Mouse (Mus musculus): ENCODE measurements around the gene Ano6.

Gene Ano6

GRCm38 (mm10) chr15:95856684-95857595, 66.3 kb downstream of the Ano6 start:
- DNase-seq (ENCODE audit: low spot score) = no peak

- DNase-seq (ENCODE audit: low spot score) = no peak
Observed at GRCm38 (mm10) chr15:95858876-95859655, 68.4 kb downstream of the Ano6 start.

- no peak for DNase-seq (ENCODE audit: low spot score)
Observed at GRCm38 (mm10) chr15:95863865-95864660, 73.4 kb downstream of the Ano6 start.

- no peak for DNase-seq (ENCODE audit: low spot score)
Observed at GRCm38 (mm10) chr15:95865311-95866100, 74.9 kb downstream of the Ano6 start.

GRCm38 (mm10) chr15:95868172-95868571, 77.5 kb downstream of the Ano6 start:
- no peak for DNase-seq (ENCODE audit: low spot score)

GRCm38 (mm10) chr15:95869611-95870010, 79.0 kb downstream of the Ano6 start:
- no peak for DNase-seq (ENCODE audit: low spot score)

- no peak for DNase-seq (ENCODE audit: low spot score)
Observed at GRCm38 (mm10) chr15:95871631-95872030, 81.0 kb downstream of the Ano6 start.

- no peak for DNase-seq (ENCODE audit: low spot score)
Observed at GRCm38 (mm10) chr15:95872447-95872846, 81.8 kb downstream of the Ano6 start.

GRCm38 (mm10) chr15:95873276-95873675, 82.6 kb downstream of the Ano6 start:
- DNase-seq (ENCODE audit: low spot score) = no peak

GRCm38 (mm10) chr15:95874216-95874615, 83.6 kb downstream of the Ano6 start:
- no peak for DNase-seq (ENCODE audit: low spot score)

GRCm38 (mm10) chr15:95874726-95875125, 84.1 kb downstream of the Ano6 start:
- no peak for DNase-seq (ENCODE audit: low spot score)

- peak; percentile 21 for DNase-seq (ENCODE audit: low spot score)
Observed at GRCm38 (mm10) chr15:95875898-95876297, 85.3 kb downstream of the Ano6 start.

GRCm38 (mm10) chr15:95880616-95881151, 90.0 kb downstream of the Ano6 start:
- no peak for DNase-seq (ENCODE audit: low spot score)

- no peak for DNase-seq (ENCODE audit: low spot score)
Observed at GRCm38 (mm10) chr15:95882436-95882835, 91.8 kb downstream of the Ano6 start.

GRCm38 (mm10) chr15:95883559-95883958, 92.9 kb downstream of the Ano6 start:
- no peak for DNase-seq (ENCODE audit: low spot score)

- DNase-seq (ENCODE audit: low spot score) = no peak
Observed at GRCm38 (mm10) chr15:95884658-95885620, 94.3 kb downstream of the Ano6 start.

GRCm38 (mm10) chr15:95885953-95886820, 95.5 kb downstream of the Ano6 start:
- no peak for DNase-seq (ENCODE audit: low spot score)

- DNase-seq (ENCODE audit: low spot score) = no peak
Observed at GRCm38 (mm10) chr15:95887365-95887764, 96.7 kb downstream of the Ano6 start.

GRCm38 (mm10) chr15:95888556-95888955, 97.9 kb downstream of the Ano6 start:
- DNase-seq (ENCODE audit: low spot score) = no peak
